Mouse (Mus musculus) embryonic facial prominence, embryonic 10.5 days (tissue): ENCODE measurements at regions not wholly inside any gene's neighbourhood (a gene's known extent, or its start where the extent isn't known, plus 50 kb on each side); places are given as distances from the start of the nearest gene placed in this dataset.

ENCODE experiments used
- DNase-seq: peaks from one replicate; pipeline ENCODE4 v3.0.0-alpha.2; 2017; ENCODE audit warnings: low spot score
- H3K27ac ChIP-seq: fragments of 300-500 bp; sonication (generic); replicated peaks from 2 replicates; pipeline ENCODE4 v1.5.1; 2016; ENCODE audit warnings: mild to moderate bottlenecking
- H3K27me3 ChIP-seq: fragments of 300-500 bp; sonication (generic); replicated peaks from 2 replicates; pipeline ENCODE4 v1.6.1; 2016; ENCODE audit warnings: low read depth, mild to moderate bottlenecking; ENCODE audit not compliant: poor library complexity, severe bottlenecking
- H3K36me3 ChIP-seq: fragments of 300-500 bp; sonication (generic); replicated peaks from 2 replicates; pipeline ENCODE4 v1.6.1; 2016; ENCODE audit warnings: mild to moderate bottlenecking, moderate library complexity
- H3K4me1 ChIP-seq: fragments of 300-500 bp; sonication (generic); 2 replicates; pipeline ENCODE4 v1.6.1; 2016
- H3K4me3 ChIP-seq: fragments of 300-500 bp; sonication (generic); 2 replicates; pipeline ENCODE4 v1.5.1; 2016; ENCODE audit warnings: mild to moderate bottlenecking, moderate library complexity
- H3K9me3 ChIP-seq: fragments of 300-500 bp; sonication (generic); 2 replicates; pipeline ENCODE4 v1.6.1; 2016; ENCODE audit warnings: mild to moderate bottlenecking
- WGBS: fragments of 180-500 bp; shearing (Covaris S2); methylation state at CpG from one replicate; pipeline ENCODE4 v1.1.7; 2016; 5-methylcytosine and 5-hydroxymethylcytosine counted together

DNA sequence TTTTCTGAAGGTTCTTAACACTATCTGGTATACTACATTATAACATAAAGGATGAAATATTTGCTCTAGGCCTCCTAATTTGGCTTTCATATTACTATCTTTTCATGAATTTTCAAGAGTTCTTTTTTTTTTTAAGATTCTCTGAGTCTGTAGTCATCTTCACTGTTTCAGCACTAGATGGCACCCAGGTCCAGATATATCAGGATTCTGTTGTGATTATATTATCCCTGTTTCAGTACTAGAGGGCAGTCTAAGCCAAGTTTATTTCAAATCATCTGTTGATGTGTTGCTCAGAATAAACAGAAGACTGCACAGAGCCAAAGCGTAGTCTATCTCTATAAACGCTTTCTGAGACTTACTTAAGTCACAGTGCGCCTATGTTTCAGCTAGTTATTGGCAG lies 1760.2 kb upstream of the Acvr2a start:
- DNase-seq, result no peak
- H3K4me1 ChIP-seq, result no peaks in the 10 kb centered on the region
- H3K36me3 ChIP-seq, result no peaks in the 10 kb centered on the region
- WGBS, result 93% methylated on average over 3 of the region's 3 CpGs
- no peak overlapping the region for H3K27ac ChIP-seq
- H3K27me3 ChIP-seq, result no peaks in the 10 kb centered on the region
- H3K4me3 ChIP-seq, result no peak overlapping the region
- no peaks in the 10 kb centered on the region for H3K9me3 ChIP-seq

DNA sequence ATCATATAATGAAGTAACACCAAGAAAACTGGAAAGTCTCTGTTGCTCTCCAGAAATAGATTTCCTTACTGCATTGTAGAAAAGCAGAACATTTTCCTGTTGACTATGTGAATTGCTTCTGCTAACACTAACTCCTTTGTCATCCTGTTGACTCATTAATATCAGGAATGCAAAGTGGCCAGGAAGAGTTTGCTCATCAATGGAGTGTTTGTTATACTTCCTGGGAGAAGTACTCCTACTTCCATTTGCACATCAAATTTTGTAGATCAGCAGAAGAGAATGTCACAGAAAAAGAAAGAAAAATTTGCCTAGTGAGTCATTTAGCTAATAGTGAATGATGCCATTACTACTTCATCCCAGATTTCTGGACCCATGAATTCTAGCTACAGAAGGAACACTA lies 1739.7 kb upstream of the Acvr2a start:
- H3K4me1 ChIP-seq, result no peaks in the 10 kb centered on the region
- H3K36me3 ChIP-seq, result no peaks in the 10 kb centered on the region
- H3K9me3 ChIP-seq, result no peaks in the 10 kb centered on the region
- DNase-seq, result no peak
- no peaks in the 10 kb centered on the region for H3K27me3 ChIP-seq
- H3K27ac ChIP-seq, result no peak overlapping the region
- H3K4me3 ChIP-seq, result no peak overlapping the region

- H3K9me3 ChIP-seq, result no peaks in the 10 kb centered on the region
- 85% methylated on average over 3 of the region's 3 CpGs for WGBS
- no peak overlapping the region for H3K27ac ChIP-seq
- no peaks in the 10 kb centered on the region for H3K27me3 ChIP-seq
- H3K4me1 ChIP-seq, result no peaks in the 10 kb centered on the region
- H3K4me3 ChIP-seq, result no peak overlapping the region
- H3K36me3 ChIP-seq, result no peaks in the 10 kb centered on the region
- no peak for DNase-seq
Observed at GRCm38 (mm10) chr2:47075225-47075624, 1738.7 kb upstream of the Acvr2a start.

- DNase-seq, result no peak
- WGBS, result 35% methylated on average over 4 of the region's 4 CpGs
- no peak overlapping the region for H3K27ac ChIP-seq
- H3K27me3 ChIP-seq, result no peaks in the 10 kb centered on the region
- H3K4me1 ChIP-seq, result no peaks in the 10 kb centered on the region
- H3K4me3 ChIP-seq, result no peak overlapping the region
- no peaks in the 10 kb centered on the region for H3K36me3 ChIP-seq
- no peaks in the 10 kb centered on the region for H3K9me3 ChIP-seq
Observed at GRCm38 (mm10) chr2:47088635-47089034, 1725.3 kb upstream of the Acvr2a start.

GRCm38 (mm10) chr2:47095993-47096392 lies 1717.9 kb upstream of the Acvr2a start:
- WGBS, result 80% methylated on average over 3 of the region's 3 CpGs
- no peaks in the 10 kb centered on the region for H3K27me3 ChIP-seq
- peak; percentile 15 for DNase-seq

GRCm38 (mm10) chr2:47139435-47139834 lies 1674.5 kb upstream of the Acvr2a start:
- no peaks in the 10 kb centered on the region for H3K9me3 ChIP-seq
- WGBS, result 87% methylated on average over 1 of the region's 1 CpGs
- no peaks in the 10 kb centered on the region for H3K36me3 ChIP-seq
- H3K4me1 ChIP-seq, result no peaks in the 10 kb centered on the region
- DNase-seq, result no peak
- H3K27ac ChIP-seq, result no peak overlapping the region
- H3K4me3 ChIP-seq, result no peak overlapping the region
- no peaks in the 10 kb centered on the region for H3K27me3 ChIP-seq

More at GRCm38 (mm10) chr2:47095993-47096392, 1717.9 kb upstream of the Acvr2a start:
- Histone ChIP-seq H3K4me3 (no peak overlapping the region), H3K27ac (no peak overlapping the region), H3K36me3 (no peaks in the 10 kb centered on the region), H3K9me3 (no peaks in the 10 kb centered on the region), H3K4me1 (no peaks in the 10 kb centered on the region)

DNA sequence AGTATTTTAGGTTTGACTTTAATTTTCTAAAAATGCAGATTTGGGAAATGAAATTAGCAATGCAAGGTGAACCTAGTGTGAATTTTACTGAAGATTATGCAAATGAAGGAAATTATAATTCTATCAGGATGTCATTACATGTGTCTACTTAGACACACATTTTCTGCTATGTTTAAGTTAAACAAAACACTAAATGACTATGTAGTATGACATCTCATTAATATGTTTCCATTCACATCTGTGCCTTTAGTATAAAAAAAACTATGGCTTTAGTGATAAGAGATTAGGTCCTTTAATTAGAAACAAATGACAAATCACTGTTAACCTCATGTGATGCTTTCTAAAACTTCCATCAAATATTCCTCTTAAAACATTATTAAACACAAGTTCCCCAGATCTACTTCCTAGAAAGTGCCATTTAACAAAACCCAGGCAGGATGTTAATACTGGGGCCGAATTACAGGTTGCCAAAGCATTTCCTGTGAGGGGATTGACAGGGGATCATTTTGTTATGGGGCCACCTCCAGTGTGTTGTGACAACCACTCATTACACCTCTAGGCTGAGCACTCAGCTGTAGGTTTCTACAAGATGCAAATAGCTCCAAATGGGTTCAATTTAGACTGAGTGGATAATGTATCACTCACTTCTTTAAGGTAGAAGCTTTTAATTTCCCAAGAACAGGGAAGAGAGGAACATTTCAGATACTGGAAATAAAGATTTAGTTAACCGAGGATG lies 1629.7 kb upstream of the Acvr2a start:
- no peaks in the 10 kb centered on the region for H3K36me3 ChIP-seq
- no peak overlapping the region for H3K4me3 ChIP-seq
- no peak for DNase-seq
- H3K27ac ChIP-seq, result no peak overlapping the region
- H3K9me3 ChIP-seq, result no peaks in the 10 kb centered on the region
- H3K4me1 ChIP-seq, result no peaks in the 10 kb centered on the region
- 75% methylated on average over 2 of the region's 2 CpGs for WGBS
- H3K27me3 ChIP-seq, result no peaks in the 10 kb centered on the region
